Mouse (Mus musculus): ENCODE data around the gene Polr2b. TPM values are rescaled to one million over a fixed set of nuclear protein-coding genes. Genes with fewer than 3 reads are reported as not detected.

Polr2b gene
- polyA plus RNA-seq, 1 experiment from 2014 or later = 60.9 TPM

DNA sequence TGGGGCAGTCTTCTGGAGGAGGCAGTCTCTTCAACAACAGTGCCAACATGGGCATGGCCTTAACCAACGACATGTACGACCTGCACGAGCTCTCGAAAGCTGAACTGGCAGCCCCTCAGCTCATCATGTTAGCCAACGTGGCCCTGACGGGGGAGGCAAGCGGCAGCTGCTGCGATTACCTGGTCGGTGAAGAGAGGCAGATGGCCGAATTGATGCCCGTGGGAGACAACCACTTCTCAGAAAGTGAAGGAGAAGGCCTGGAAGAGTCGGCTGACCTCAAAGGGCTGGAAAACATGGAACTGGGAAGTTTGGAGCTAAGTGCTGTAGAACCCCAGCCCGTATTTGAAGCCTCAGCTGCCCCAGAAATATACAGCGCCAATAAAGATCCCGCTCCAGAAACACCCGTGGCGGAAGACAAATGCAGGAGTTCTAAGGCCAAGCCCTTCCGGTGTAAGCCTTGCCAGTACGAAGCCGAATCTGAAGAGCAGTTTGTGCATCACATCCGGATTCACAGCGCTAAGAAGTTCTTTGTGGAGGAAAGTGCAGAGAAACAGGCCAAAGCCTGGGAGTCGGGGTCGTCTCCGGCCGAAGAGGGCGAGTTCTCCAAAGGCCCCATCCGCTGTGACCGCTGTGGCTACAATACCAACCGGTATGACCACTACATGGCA is 41.9 kb upstream of the Polr2b start:
- no peak for ATAC-seq (ENCODE audit: low read depth)
- Histone ChIP-seq H3K36me3 (ENCODE audit: control insufficient read depth, insufficient read depth, low read length) (peaks cover 38% of the 10 kb centered on the region), H3K27ac (ENCODE audit: low read length) (no peak overlapping the region), H3K27me3 (ENCODE audit: control insufficient read depth, insufficient read depth, low read depth, low read length) (no peaks in the 10 kb centered on the region), H3K4me2 (ENCODE audit: low read depth, low read length) (no peak overlapping the region; the same call in 1 of the 2 replicates), H3K9me3 (ENCODE audit: control insufficient read depth, low read length) (no peaks in the 10 kb centered on the region), H3K4me3 (ENCODE audit: low read length) (no peak overlapping the region), H3K4me1 (replicated peaks; ENCODE audit: control insufficient read depth, insufficient read depth, low read length) (peaks cover 14% of the 10 kb centered on the region), H3K9ac (ENCODE audit: low read length) (no peak overlapping the region)
- WGBS = 92% methylated on average over 30 of the region's 30 CpGs

DNA sequence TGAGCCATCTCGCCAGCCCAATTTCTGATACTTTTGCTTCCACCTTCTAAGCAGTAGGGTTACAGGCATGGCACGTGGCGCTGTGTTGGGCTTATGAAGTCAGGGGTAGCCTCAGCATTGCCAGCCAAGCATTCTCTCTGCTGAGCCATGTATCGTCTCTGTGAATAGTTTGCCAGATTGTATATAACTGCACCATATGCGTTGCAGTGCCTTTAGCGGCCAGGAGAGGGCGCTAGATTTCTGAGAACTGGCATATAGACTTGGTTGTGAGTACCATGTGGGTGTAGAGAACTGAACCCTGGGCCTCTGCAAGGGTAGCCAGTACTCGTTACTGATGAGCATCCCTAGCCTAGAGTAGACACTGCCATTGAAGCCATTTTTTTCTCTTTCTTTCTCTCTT is 40.5 kb upstream of the Polr2b start:
- Histone ChIP-seq H3K9ac (ENCODE audit: low read length) (no peak overlapping the region), H3K27ac (ENCODE audit: low read length) (no peak overlapping the region), H3K4me3 (ENCODE audit: low read length) (no peak overlapping the region), H3K4me2 (ENCODE audit: low read depth, low read length) (no peak overlapping the region), H3K9me3 (ENCODE audit: control insufficient read depth, low read length) (no peaks in the 10 kb centered on the region), H3K4me1 (replicated peaks; ENCODE audit: control insufficient read depth, insufficient read depth, low read length) (peaks cover 20% of the 10 kb centered on the region), H3K27me3 (ENCODE audit: control insufficient read depth, insufficient read depth, low read depth, low read length) (no peaks in the 10 kb centered on the region), H3K36me3 (ENCODE audit: control insufficient read depth, insufficient read depth, low read length) (peaks cover 40% of the 10 kb centered on the region)
- 72% methylated on average over 8 of the region's 8 CpGs for WGBS
- ATAC-seq (ENCODE audit: low read depth) = no peak

DNA sequence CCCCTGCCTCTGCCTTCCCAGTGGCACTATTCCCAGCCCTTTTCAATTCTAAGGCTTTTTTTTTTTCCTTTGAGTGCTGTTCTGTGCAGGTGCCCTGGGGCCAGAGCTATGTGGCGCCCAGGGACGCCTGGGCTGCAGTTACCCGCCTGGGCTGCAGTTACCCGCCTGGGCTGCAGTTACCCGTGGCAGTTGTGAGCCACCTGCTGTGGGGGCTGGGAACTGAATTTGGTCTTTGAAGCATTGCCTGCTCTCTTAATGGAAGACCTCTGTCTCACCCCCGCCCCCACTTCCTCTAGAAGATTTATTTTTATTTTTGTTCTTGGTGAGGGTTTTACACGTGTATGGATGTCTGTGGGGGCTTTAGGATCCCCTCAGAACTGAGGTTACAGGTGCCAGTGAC is 36.8 kb upstream of the Polr2b start:
- Histone ChIP-seq H3K27ac (ENCODE audit: low read length) (no peak overlapping the region), H3K4me2 (ENCODE audit: low read depth, low read length) (no peak overlapping the region), H3K9ac (ENCODE audit: low read length) (no peak overlapping the region), H3K4me3 (ENCODE audit: low read length) (no peak overlapping the region), H3K9me3 (ENCODE audit: control insufficient read depth, low read length) (no peaks in the 10 kb centered on the region), H3K4me1 (replicated peaks; ENCODE audit: control insufficient read depth, insufficient read depth, low read length) (peaks cover 12% of the 10 kb centered on the region), H3K27me3 (ENCODE audit: control insufficient read depth, insufficient read depth, low read depth, low read length) (no peaks in the 10 kb centered on the region), H3K36me3 (ENCODE audit: control insufficient read depth, insufficient read depth, low read length) (peaks cover 67% of the 10 kb centered on the region)
- WGBS = 73% methylated on average over 7 of the region's 7 CpGs
- no peak for ATAC-seq (ENCODE audit: low read depth)

DNA sequence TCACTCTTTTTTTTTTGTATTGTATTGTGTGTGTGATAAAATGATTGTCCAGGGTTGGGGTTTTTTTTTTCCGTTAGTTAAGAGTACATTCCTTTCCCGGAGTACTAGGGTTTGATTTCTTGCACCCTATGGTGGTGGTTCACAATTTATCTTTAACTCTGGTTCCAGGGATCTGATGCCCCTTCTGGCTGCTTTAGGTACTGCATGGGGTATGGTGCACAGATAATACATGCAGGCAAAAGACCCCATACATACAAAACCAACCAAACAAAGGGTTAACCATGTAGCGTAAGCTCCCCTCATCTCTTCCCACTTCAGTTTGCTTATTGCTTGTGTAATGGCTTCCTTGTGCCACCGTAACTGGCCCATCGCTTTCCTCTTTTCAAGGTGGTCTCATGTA is 34.0 kb upstream of the Polr2b start:
- no peaks in the 10 kb centered on the region for H3K27me3 ChIP-seq (ENCODE audit: control insufficient read depth, insufficient read depth, low read depth, low read length)
- H3K4me1 ChIP-seq (replicated peaks; ENCODE audit: control insufficient read depth, insufficient read depth, low read length) = peaks cover 7% of the 10 kb centered on the region; the same call in 1 of the 2 replicates
- 90% methylated on average over 5 of the region's 5 CpGs for WGBS
- no peak for ATAC-seq (ENCODE audit: low read depth)
- no peak overlapping the region for H3K4me2 ChIP-seq (ENCODE audit: low read depth, low read length)
- H3K36me3 ChIP-seq (ENCODE audit: control insufficient read depth, insufficient read depth, low read length) = peaks cover 57% of the 10 kb centered on the region
- H3K27ac ChIP-seq (ENCODE audit: low read length) = no peak overlapping the region
- H3K4me3 ChIP-seq (ENCODE audit: low read length) = no peak overlapping the region
- no peaks in the 10 kb centered on the region for H3K9me3 ChIP-seq (ENCODE audit: control insufficient read depth, low read length)
- H3K9ac ChIP-seq (ENCODE audit: low read length) = no peak overlapping the region

DNA sequence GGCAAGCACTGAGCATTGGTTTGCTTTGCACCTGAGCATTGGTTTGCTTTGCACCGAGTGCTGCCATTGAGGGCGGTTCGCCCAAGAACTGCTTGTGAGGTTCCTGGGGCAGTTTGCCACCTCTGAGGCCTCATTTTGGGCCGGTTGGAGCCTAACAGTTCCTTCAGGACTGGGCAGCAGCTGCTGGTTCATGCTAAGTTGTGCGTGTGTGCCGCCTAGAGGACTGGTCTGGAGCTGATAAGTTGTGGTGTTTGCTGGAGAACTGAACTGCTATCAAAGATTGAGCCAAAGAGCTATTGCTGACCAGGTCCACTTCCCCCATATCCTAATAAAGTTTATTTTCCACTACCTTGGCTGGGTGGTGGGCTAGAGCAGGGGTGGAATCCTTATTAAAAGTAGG is 32.7 kb upstream of the Polr2b start:
- 89% methylated on average over 6 of the region's 6 CpGs for WGBS
- Histone ChIP-seq H3K27me3 (ENCODE audit: control insufficient read depth, insufficient read depth, low read depth, low read length) (no peaks in the 10 kb centered on the region), H3K27ac (ENCODE audit: low read length) (no peak overlapping the region), H3K4me1 (replicated peaks; ENCODE audit: control insufficient read depth, insufficient read depth, low read length) (peaks cover 7% of the 10 kb centered on the region; the same call in 1 of the 2 replicates), H3K4me3 (ENCODE audit: low read length) (no peak overlapping the region), H3K4me2 (ENCODE audit: low read depth, low read length) (no peak overlapping the region), H3K9ac (ENCODE audit: low read length) (no peak overlapping the region), H3K9me3 (ENCODE audit: control insufficient read depth, low read length) (no peaks in the 10 kb centered on the region), H3K36me3 (ENCODE audit: control insufficient read depth, insufficient read depth, low read length) (peaks cover 60% of the 10 kb centered on the region)
- ATAC-seq (ENCODE audit: low read depth) = no peak

DNA sequence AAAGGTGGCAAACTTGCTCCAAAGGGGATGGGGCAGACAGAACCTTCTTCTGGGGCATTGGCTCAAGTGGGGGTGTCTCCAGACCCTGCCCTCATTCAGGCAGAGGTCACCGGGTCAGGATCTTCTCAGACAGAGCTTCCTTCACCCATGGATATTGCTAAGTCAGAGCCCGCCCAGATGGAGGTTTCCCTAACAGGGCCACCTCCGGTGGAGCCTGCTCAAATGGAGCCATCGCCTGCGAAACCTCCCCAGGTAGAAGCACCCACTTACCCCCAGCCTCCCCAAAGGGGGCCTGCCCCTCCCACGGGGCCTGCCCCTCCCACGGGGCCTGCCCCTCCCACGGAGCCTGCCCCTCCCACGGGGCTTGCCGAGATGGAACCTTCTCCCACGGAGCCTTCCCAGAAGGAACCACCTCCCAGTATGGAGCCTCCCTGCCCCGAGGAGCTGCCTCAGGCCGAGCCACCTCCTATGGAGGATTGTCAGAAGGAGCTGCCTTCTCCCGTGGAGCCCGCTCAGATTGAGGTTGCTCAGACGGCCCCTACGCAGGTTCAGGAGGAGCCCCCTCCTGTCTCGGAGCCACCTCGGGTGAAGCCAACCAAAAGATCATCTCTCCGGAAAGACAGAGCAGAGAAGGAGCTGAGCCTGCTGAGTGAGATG is 28.3 kb upstream of the Polr2b start:
- Histone ChIP-seq H3K4me3 (ENCODE audit: low read length) (no peak overlapping the region), H3K4me2 (ENCODE audit: low read depth, low read length) (no peak overlapping the region), H3K27me3 (ENCODE audit: control insufficient read depth, insufficient read depth, low read depth, low read length) (no peaks in the 10 kb centered on the region), H3K9me3 (ENCODE audit: control insufficient read depth, low read length) (no peaks in the 10 kb centered on the region), H3K9ac (ENCODE audit: low read length) (no peak overlapping the region), H3K36me3 (ENCODE audit: control insufficient read depth, insufficient read depth, low read length) (peaks cover 50% of the 10 kb centered on the region), H3K27ac (ENCODE audit: low read length) (no peak overlapping the region), H3K4me1 (replicated peaks; ENCODE audit: control insufficient read depth, insufficient read depth, low read length) (no peaks in the 10 kb centered on the region)
- ATAC-seq (ENCODE audit: low read depth) = 0 out of 2 replicates have a peak, but pooled peaks have one; percentile 5
- 87% methylated on average over 20 of the region's 20 CpGs for WGBS

DNA sequence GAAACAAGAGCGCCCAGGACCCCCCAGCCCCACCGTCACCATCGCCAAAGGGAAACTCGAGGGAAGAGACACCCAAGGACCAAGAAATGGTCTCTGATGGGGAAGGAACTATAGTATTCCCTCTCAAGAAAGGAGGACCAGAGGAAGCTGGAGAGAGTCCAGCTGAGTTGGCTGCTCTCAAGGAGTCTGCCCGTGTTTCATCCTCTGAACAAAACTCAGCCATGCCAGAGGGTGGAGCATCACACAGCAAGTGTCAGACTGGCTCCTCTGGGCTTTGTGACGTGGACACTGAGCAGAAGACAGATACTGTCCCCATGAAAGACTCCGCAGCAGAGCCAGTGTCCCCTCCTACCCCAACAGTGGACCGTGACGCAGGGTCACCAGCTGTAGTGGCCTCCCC is 27.7 kb upstream of the Polr2b start:
- Histone ChIP-seq H3K4me2 (ENCODE audit: low read depth, low read length) (no peak overlapping the region), H3K36me3 (ENCODE audit: control insufficient read depth, insufficient read depth, low read length) (peaks cover 47% of the 10 kb centered on the region), H3K9me3 (ENCODE audit: control insufficient read depth, low read length) (no peaks in the 10 kb centered on the region), H3K9ac (ENCODE audit: low read length) (no peak overlapping the region), H3K27me3 (ENCODE audit: control insufficient read depth, insufficient read depth, low read depth, low read length) (no peaks in the 10 kb centered on the region), H3K4me3 (ENCODE audit: low read length) (no peak overlapping the region), H3K4me1 (replicated peaks; ENCODE audit: control insufficient read depth, insufficient read depth, low read length) (no peaks in the 10 kb centered on the region), H3K27ac (ENCODE audit: low read length) (no peak overlapping the region)
- ATAC-seq (ENCODE audit: low read depth) = no peak
- WGBS = 83% methylated on average over 9 of the region's 9 CpGs

DNA sequence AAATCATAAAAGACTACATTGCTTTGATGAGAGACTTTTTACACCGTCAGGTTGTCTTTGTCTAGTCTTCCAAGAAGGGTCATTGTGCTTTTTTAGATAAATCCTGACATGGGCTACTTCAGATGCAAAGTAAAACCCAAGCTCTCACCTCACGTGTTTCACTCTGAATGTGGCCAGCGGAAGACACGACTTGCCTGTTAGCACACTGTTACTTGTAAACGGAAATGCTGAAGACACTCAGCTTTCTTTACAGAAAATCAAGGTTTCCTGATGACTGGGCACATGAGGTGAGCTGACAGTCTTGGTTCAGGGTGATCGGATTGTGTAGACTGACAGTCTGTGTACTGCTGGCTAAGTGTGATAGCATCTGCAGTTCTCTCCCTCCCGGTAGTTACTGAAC is 24.3 kb upstream of the Polr2b start:
- ATAC-seq (ENCODE audit: low read depth) = no peak
- Histone ChIP-seq H3K4me1 (replicated peaks; ENCODE audit: control insufficient read depth, insufficient read depth, low read length) (no peaks in the 10 kb centered on the region), H3K4me2 (ENCODE audit: low read depth, low read length) (no peak overlapping the region), H3K4me3 (ENCODE audit: low read length) (no peak overlapping the region), H3K9me3 (ENCODE audit: control insufficient read depth, low read length) (no peaks in the 10 kb centered on the region), H3K36me3 (ENCODE audit: control insufficient read depth, insufficient read depth, low read length) (peaks cover 48% of the 10 kb centered on the region), H3K9ac (ENCODE audit: low read length) (no peak overlapping the region), H3K27me3 (ENCODE audit: control insufficient read depth, insufficient read depth, low read depth, low read length) (no peaks in the 10 kb centered on the region), H3K27ac (ENCODE audit: low read length) (no peak overlapping the region)
- 79% methylated on average over 7 of the region's 7 CpGs for WGBS

DNA sequence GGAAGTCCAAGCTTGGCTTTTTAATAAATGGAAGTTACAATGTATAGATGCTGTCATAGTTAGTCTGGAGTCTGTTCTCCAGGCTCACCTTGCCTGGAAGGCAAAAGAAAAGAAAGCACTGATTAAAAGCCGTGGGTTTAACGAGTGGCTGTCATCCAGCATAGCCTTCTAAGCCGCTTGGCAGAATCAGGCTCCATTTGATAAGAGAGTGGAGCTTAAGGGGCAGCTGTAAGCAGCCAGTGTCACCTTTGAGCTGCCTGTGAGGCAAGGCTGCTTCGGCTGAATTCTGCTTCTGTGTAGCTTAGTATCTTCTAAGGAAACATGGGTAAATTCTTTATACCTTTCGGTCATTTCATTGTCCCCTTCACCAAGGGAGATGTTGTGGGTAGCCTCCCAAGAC is 23.0 kb upstream of the Polr2b start:
- Histone ChIP-seq H3K9me3 (ENCODE audit: control insufficient read depth, low read length) (no peaks in the 10 kb centered on the region), H3K4me2 (ENCODE audit: low read depth, low read length) (no peak overlapping the region), H3K36me3 (ENCODE audit: control insufficient read depth, insufficient read depth, low read length) (peaks cover 38% of the 10 kb centered on the region), H3K9ac (ENCODE audit: low read length) (no peak overlapping the region), H3K4me1 (replicated peaks; ENCODE audit: control insufficient read depth, insufficient read depth, low read length) (no peaks in the 10 kb centered on the region), H3K27ac (ENCODE audit: low read length) (no peak overlapping the region), H3K27me3 (ENCODE audit: control insufficient read depth, insufficient read depth, low read depth, low read length) (no peaks in the 10 kb centered on the region), H3K4me3 (ENCODE audit: low read length) (no peak overlapping the region)
- ATAC-seq (ENCODE audit: low read depth) = no peak
- 85% methylated on average over 5 of the region's 5 CpGs for WGBS

Data from lung, embryonic 16.5 days (tissue).